Mouse (Mus musculus) left cerebral cortex, postnatal 10 days (tissue): Measurements from ENCODE around the gene Sfpq. TPM values are rescaled to one million over a fixed set of nuclear protein-coding genes. Genes with fewer than 3 reads are reported as not detected.

Source experiments
- DNase-seq, 2 experiments: peaks; one replicate each; pipeline ENCODE4 v3.0.0; 2021 to 2022; ENCODE audit warnings: low spot score in 2 of 2, mixed read lengths in 1 of 2; ENCODE audit errors: extremely low spot score in 1 of 2
- intact Hi-C: fragments of 180-260 bp; cut with DNase I; formaldehyde crosslinking; loops from one replicate; pipeline ENCODE4 v1.15.1; 2025
- total RNA-seq, 2 experiments: library from RNA; stranded (reverse); gene quantifications; 2 replicates each; pipeline ENCODE4 v1.2.3; 2021

Gene Sfpq
- total RNA-seq, 2 experiments from 2014 or later: 283 to 303 TPM

DNA sequence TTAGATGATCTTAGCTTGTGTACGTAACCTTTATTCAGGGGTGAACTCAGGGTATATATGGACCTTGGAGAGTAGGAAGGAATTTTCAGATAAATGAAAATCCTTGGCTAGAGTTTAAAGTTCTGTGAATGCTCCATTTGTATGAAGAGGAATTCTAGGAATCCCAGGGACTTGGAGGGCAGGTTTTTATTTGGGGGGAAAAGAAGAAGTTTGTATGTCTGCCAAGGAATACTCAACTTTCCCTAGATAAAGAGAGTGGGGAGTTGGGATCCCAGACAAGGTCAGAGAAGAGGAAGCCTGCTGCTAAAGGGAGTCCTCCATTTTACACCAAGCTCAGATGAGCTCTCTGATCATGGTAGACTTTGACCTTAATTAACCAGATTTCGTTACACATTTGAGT is 62.0 kb downstream of the Sfpq start:
- intact Hi-C loops: no loop called here
- no peak for DNase-seq

- DNase-seq: no peak
- intact Hi-C loops: no loop called here
Observed at GRCm38 (mm10) chr4:127085761-127086160, 64.6 kb downstream of the Sfpq start.

Other genes starting within 250 kb of the Sfpq start
- 10 to 100 TPM; 48.7 to 52.7 TPM for gene Zmym4, start 53.2 kb upstream of the Sfpq start, total RNA-seq
- gene Zmym1, start 39.8 kb downstream of the Sfpq start, total RNA-seq: 10 to 100 TPM; 12.6 to 12.8 TPM
- 10 to 100 TPM; 32.8 to 35.7 TPM for gene Zmym6, start 56.1 kb downstream of the Sfpq start, total RNA-seq
- 1 to 10 TPM; 2.2 to 2.6 TPM for gene Tmem35b, start 102.4 kb downstream of the Sfpq start, total RNA-seq
- 100 to 1,000 TPM; 275 to 284 TPM for gene Dlgap3, start 147.9 kb downstream of the Sfpq start, total RNA-seq
- 10 to 100 TPM; 40.5 to 42.9 TPM for gene Smim12, start 222.5 kb downstream of the Sfpq start, total RNA-seq